Mouse (Mus musculus): ENCODE results near the gene Dnajb8.

Gene Dnajb8

DNA sequence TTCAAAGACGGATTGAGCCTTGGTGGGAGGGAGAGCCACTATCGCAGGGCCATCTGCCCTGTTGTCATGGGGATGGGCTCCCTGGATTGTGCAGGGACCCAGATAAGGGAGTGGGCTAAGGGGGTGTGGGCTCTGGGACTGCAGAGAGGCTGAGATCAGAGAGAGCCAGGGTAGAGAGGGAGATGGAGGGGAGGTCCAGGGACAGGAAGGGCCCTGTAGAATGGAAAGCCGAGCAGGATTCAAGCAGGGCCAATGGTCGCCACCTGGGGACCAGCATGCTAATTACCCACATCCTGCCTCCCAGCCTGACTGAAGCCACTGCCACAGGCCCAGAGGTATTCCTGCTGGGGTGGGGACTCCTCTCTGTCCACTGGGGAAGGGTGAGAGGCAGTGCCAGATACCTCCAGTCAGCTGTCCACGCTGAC is 4.5 kb downstream of the Dnajb8 start:
- no peak for ATAC-seq (ENCODE audit: insufficient number of reproducible peaks, low FRiP score, low TSS enrichment)

DNA sequence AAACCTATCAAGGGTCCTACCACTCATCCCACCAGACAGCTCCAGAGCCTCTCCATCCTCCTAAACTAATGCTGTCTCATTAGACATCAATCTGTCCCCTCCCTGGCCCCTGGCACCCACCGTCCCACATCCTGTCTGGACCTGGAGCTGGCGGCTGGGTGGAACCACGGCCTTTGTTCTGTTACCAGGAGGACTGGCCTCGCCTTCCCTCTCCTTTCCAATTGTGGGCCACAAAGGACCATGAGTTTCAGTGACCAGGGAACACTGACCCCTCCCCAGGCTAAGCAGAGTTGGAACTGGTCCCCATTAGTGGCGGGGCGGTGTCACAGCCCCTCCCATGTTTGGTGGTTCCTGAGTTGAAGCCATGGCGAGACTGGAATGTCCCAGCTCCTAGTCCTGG is 5.5 kb downstream of the Dnajb8 start:
- no peak for ATAC-seq (ENCODE audit: insufficient number of reproducible peaks, low FRiP score, low TSS enrichment)

DNA sequence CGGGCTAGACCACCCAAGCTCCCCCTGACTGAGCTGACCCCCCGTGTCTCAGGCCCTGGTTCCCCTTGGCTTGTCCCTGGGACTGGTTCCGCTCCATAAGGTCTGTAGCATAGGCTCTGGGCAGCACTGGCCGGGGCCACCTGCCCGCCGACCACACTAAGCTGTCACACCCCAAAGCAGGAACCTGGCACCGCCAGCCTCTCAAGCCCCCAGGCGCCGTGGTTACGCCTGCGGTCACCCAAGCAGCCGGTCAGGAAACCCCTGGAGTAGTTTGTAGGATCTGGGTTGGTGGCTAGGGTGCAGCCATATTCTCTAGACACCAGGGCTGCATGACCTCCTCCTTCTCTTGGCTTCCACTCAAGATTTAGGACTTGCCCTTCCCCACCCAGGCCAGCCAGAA is 7.2 kb downstream of the Dnajb8 start:
- no peak for ATAC-seq (ENCODE audit: insufficient number of reproducible peaks, low FRiP score, low TSS enrichment)

DNA sequence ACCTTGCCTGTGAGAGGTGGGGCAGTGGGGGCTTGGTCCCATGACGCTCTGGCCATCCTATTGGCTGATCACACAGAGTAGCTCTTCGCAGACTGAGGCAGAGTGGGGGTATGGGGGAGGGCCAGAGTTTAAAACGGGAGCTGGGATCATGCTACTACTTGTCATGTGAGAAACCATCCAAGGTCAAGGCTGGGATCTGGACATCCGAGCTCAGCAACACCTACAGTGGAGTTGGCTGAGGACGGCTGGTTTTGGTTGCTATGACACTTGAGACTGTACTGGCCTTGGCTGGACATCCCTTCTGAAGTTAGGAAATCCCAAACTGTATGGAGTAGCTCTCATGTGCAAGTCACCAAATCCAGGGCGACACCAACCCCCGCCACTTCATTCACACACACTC is 9.8 kb downstream of the Dnajb8 start:
- ATAC-seq (ENCODE audit: insufficient number of reproducible peaks, low FRiP score, low TSS enrichment): no peak

DNA sequence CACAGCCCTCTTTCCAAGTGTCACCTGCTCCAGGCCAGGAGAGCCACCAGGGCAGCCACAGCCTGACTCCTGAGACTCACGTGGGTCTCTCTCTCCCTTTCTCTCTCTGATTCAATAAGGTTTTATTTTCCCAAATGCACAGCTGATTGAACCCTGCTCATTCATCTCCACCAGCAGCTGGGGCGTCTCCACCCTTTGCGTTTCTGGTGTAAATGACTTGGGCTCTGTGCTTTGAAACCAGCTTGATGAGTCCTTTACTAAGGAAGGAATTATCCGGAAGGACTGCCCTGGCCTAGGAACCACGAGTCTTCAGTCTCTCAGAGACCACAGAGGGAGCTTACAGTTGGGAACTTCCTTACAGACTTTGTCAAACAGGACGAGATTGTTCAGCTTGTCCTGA is 10.2 kb downstream of the Dnajb8 start:
- ATAC-seq (ENCODE audit: insufficient number of reproducible peaks, low FRiP score, low TSS enrichment): no peak

DNA sequence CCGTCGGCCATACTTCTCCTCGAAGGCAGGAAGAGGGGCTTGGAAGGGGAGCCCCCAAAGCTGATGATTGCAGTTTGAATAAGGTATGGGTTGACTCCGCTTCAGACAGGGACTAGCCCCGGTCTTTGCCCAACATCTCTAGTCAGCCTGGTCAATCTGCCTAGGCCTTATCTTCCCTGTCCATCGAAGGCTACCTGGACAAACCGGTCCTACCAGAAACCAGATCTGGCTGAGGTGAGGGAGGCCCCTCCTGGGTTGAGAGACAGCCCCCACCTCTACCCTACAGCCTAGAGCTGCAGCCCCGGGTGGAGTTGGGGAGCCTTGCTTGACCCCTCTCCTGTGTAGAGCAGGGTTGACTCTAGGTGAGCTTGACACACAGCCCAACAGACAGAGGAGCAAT is 11.9 kb downstream of the Dnajb8 start:
- ATAC-seq (ENCODE audit: insufficient number of reproducible peaks, low FRiP score, low TSS enrichment): no peak

DNA sequence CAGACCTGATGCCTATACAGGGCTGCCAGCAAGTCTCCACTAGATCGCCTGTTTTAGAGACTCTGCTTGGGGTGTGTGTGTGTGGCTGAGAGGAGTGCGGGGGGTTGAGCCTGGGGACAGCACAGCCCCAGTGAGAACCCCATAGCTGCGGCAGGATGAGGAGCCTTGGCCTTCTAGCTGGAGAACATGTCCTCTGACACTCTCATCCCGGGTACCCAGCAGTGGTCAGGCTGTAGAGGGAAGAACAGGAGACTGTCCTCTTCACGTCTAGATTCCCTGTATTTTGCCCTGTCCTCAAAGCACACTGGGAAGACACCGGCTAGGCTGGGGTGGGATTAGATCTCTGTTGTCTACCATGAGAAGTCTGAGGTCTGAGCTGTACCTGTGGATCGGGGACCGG is 13.4 kb downstream of the Dnajb8 start:
- no peak for ATAC-seq (ENCODE audit: insufficient number of reproducible peaks, low FRiP score, low TSS enrichment)

DNA sequence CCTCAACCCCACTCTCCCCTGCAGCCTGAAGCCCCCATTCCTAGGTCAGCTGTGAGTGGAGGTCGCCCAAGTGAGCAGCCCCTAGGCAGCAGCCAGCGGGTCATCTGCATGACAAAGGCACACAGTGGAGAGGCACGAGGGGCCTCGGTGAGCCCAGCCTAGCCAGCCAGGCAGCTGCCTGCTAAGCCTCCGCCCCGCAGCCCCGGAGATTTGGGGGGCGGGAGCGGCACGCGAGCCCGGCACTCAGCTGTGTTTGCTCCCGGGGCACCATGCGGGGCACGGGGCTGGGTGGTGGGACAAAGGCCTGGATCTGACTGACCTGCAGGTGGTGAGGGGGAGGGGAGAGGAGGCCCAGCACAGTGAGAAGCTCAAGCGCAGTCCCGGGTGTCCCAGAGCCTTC is 13.9 kb downstream of the Dnajb8 start:
- no peak for ATAC-seq (ENCODE audit: insufficient number of reproducible peaks, low FRiP score, low TSS enrichment)

DNA sequence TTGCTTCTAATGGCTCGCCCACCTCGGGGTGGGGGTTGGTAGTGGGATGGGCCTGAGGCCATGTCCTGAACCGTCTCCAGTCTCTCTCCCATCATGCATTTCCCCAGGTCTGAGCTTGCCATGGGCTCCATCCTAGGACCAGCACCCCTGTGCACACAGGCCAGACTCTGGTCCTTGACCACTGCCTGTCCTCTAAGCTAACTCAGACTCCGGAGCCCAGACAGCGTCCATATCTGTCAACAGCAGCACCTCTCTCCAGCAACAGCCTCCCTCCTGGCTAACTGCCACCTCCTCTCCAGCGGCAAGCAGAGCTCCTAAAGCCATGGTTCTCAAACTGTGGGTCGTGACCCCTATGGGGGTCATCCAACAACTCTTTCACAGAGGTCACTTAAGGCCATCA is 14.4 kb downstream of the Dnajb8 start:
- ATAC-seq (ENCODE audit: insufficient number of reproducible peaks, low FRiP score, low TSS enrichment): no peak

DNA sequence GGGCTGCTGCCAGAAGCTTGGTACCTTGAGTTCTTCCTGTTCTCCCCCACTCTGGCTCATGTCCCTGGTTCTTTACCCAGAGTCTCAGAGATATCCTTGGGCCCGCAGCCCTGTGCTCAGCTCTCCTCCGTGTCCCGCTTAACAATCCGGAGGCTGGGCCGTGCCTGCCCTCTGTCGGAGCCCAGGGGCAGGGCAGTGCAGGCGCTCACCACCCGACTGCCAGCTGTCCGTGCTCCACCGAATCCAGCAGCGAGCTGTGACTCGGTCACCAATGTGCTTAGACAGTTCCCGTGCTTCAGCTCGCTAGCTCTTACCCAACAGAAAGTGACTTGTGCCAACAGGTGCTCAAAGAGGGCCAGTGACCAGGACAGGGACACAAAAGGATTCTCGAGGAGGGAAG is 20.5 kb downstream of the Dnajb8 start:
- ATAC-seq (ENCODE audit: insufficient number of reproducible peaks, low FRiP score, low TSS enrichment): no peak

DNA sequence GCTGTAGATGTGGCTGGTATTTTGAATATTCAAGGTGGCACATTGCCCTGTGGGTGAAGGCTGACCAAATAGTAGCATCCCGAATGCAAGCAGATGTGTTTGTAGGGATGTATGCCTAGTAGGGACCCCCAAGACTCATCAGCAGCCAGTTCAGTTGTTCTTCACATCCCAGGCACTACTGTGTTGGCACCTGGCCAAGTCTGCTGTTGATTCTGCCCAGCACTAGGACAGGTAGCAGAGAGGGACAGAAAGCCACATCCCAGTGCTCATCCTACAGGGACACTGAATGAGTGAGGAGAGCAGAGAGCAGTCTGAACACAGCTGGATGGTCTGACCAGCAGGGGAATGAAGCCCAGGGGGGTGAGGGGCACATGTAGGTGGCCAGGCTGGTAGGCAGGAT is 27.2 kb downstream of the Dnajb8 start:
- no peak for ATAC-seq (ENCODE audit: insufficient number of reproducible peaks, low FRiP score, low TSS enrichment)

DNA sequence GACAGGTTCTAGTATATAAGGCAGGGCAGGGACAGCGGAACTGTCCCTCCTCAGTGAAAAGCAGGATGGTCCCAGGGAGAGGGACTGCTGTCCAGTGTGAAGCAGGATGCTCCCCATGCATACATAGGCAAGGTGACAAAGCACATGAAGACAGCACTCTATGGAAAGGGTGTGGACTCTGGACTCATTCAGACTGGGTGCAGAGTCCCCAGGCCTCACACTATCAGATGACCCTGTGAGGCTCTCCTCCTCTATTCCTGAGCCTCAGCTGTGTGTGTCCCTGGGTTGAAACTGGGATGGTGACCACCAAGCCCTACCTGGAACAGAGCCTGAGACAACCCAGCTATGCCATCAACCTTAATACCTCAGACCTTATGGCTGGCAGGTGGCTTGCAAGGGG is 29.3 kb downstream of the Dnajb8 start:
- no peak for ATAC-seq (ENCODE audit: insufficient number of reproducible peaks, low FRiP score, low TSS enrichment)

DNA sequence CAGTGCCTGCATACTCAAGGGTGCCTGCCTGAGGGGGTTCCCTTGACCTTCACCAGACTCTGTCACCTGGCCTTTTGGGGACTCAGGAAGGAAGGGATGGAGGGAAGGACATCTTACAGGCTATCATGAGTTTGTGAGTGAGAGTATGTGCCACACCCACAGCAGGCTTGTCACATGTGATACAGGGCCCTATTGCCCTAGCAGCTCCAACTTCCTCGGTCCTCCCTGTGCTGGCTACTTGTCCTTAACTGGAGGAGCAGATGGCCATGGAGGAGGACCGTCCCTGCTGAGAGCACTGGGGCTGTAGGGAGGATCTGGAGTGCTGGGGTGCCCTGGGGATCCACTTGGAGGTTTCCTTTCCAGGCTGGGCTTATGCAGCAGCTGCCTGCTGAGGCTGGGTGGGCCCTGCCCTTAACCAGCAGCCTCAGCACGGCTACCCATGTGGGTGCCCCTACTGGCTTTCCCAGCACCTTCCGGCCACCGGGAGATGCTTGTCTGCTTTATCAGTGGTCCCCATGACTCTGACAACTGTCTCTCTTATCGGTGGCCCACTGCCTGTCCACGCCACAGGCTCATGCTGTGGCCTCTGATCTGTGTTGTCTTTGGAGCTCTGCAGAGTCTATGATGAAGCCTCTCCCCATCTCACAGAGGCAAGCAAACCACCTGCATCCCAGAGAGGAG is 29.9 kb downstream of the Dnajb8 start:
- no peak for ATAC-seq (ENCODE audit: insufficient number of reproducible peaks, low FRiP score, low TSS enrichment)

DNA sequence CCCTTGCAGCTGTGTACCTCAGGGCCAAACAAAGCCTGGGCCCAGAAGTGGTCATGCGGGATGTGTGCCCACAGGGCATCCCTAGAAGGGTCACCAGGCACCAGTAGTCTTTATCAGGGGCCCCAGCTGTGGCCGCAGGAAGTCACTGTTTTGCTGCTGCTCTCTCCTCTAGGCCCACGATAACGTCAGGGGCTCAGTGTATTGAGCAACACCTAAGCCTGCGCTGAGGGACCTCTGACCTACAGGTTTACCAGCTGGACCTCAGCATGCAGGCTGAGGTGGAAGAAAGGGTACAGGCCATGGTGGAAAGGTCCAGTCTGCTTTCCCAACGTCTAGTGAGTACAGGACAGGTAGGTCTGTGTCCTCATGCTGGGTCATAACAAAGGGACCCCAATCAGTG is 32.0 kb downstream of the Dnajb8 start:
- ATAC-seq (ENCODE audit: insufficient number of reproducible peaks, low FRiP score, low TSS enrichment): no peak

DNA sequence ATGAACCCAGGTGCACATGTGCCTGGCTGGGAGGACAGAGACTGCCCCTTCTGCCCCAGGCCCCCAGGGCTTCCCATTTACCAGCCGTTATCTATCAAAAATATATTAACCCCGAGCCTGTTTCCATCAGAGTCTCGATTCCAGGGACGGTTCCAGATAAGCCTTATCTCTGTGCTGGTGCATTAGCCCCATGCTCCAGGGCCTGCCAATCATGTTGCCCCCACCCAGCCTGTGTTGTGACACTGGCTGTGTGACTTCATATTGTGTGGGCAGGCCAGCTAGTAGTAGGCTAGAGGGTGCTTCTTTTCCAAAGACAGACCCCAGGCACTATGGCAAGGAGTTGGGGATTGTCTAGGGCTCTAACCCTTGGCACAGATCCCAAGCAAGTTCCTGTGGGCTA is 33.4 kb downstream of the Dnajb8 start:
- no peak for ATAC-seq (ENCODE audit: insufficient number of reproducible peaks, low FRiP score, low TSS enrichment)

DNA sequence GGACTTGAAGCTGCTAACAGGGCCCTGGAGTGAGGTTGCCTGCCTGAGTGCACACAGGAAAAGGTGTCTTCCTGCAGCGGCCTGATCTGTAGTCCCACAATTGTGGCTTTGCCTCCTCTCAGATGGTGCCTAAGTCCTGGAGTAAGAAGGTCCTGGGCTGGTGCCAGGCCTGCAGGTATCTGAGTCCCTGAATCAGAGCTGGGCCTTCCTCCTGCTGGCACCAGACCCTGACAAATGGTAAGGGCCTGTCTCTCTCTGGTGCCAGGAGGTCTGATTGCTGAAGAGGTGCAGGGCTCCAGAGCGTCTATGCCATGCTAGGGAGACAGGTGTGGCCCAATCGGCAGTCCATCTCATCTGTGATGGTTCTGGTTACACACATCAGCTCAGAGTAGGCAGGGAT is 37.6 kb downstream of the Dnajb8 start:
- peak; percentile 47 for ATAC-seq (ENCODE audit: insufficient number of reproducible peaks, low FRiP score, low TSS enrichment)

DNA sequence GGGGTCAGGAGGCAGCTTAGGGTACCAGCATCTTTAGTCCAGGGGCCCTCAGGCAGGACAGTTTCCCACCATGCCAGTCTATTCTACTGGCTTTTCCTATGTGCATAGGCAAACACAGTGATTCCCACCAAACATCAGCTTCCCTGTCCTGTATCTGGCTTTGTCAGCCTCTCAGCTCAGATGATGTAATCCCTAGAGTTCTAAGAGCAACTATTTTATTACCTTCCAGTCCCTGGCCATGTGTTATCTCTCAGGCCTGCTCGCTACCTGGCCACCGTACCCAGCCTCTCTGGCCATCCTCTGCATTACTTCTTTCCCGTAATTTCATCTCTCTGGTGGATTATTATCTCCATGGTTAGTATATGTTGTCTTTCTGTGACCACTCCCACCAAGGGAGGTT is 38.6 kb downstream of the Dnajb8 start:
- ATAC-seq (ENCODE audit: insufficient number of reproducible peaks, low FRiP score, low TSS enrichment): no peak

DNA sequence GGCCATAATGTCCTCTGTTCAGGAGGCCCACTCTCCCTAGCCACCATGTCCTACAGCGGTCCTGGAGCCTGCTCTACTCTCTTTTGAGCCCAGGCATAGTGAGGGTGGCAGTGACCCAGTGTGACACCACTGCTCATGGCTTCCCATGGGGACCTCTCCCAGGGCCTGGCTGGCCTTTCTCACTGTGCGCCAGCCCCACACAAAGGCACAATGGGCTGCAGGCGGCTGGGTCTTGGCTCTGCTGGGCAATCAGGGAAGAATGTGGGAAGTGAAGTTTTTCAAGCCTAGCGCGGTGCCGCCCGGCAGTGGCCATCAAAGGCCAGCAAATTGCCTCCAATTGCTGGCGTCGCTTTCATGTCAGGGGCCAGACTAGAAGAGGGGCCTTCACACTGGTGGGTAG is 40.1 kb downstream of the Dnajb8 start:
- ATAC-seq (ENCODE audit: insufficient number of reproducible peaks, low FRiP score, low TSS enrichment): no peak

DNA sequence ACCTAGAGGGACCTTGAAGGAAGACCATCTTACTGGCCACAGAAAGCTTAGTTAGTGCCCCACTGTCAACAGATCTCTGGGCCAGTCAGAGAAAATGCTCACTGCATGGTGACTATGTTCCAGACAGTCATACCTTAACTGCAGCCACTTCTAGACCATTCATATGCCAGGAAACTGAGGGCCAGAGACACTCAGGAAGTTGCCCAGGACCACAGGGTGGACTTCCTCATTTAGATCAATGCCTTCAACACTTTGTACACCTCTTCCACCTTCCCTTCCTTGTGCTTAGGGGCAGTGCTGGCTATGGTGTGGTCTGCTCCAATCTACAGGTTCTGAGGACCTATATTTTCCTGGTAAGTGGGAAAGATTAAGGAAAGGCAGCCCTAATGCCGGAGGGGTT is 43.3 kb downstream of the Dnajb8 start:
- no peak for ATAC-seq (ENCODE audit: insufficient number of reproducible peaks, low FRiP score, low TSS enrichment)

DNA sequence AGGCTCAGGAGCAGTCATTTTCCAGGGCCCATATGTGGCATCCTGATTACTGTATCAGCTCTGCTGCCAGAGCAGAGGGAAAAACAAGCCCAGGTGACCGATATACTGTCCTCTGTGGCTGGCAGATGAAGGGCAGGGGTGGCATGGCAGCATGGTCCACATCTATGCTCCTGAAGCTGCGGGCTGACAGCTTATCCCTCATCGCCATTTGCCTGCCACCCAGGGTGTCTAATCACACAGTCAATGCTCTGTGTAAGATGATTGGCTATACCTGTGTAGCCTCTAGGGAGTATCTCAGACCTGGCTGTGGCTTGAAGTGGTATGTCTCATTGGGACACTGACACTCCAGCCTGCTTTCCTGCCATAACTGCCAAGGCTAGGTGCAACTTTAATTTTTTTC is 44.0 kb downstream of the Dnajb8 start:
- ATAC-seq (ENCODE audit: insufficient number of reproducible peaks, low FRiP score, low TSS enrichment): no peak

DNA sequence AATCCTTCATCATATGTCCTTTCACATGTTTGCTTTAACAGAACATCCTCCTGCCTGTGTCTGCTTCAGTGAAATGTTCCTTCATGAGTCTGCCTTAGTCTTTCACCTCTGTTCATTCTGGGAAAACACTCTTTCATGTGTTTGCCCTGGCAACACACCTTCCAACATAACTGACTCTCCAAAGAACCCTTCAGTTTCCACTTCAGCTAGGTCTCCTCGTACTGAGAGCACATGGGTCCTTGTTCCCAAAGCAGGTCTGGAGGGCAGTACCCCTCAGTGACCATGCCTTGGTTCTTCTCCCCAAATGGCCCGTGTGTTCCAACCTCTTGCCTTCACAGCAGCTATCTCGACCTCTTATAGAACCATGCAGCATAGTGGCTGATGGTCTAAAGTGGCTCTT is 45.0 kb downstream of the Dnajb8 start:
- ATAC-seq (ENCODE audit: insufficient number of reproducible peaks, low FRiP score, low TSS enrichment): no peak

DNA sequence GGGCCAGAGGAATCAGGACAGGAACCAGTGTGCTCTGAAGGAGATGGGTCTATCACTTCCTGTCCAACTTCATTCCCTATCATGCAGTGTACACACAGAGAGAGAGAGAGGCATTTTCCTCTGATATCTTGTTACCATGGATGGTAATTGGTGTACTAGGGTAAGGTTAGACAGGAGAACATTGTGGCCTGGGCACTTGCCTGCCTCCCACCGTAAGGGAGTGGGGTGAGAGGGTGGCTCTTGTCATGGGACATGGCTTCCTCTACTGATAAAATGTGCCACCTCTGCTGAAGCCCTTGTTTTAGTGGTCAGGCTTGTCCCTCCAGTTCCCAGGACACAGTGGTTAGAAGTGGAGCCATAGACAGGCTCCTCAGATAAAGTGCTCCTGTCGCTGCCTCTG is 45.9 kb downstream of the Dnajb8 start:
- no peak for ATAC-seq (ENCODE audit: insufficient number of reproducible peaks, low FRiP score, low TSS enrichment)

DNA sequence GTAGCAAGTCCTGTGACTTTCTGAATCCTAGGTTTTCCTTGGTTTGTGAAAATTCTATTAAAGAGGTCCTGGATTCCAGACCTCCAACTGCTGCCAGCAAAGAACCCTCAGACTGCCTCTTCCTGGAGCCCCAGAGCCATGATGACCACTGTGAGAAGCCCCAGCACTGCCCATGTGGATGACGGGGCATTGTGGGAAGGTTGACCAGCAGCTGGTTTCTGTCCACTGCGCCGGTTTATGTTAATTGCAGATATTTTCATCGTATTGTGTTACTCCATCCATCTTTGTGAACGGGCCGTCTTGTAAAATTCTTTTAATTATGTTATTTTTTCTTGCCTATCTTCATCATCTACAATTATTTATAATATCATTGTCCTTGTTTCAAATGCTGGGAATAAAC is 52.6 kb downstream of the Dnajb8 start:
- ATAC-seq (ENCODE audit: insufficient number of reproducible peaks, low FRiP score, low TSS enrichment): no peak
